Mouse (Mus musculus): ENCODE data around the gene Scn2a.

Scn2a gene

GRCm38 (mm10) chr2:65620556-65621166 is at the start of gene Scn2a:
Gene Scn2a (plus strand): TSS chr2:65620771.
- peak; percentile 78 for DNase-seq (ENCODE audit: low spot score)

GRCm38 (mm10) chr2:65587679-65588078 is 32.9 kb upstream of the Scn2a start:
- DNase-seq (ENCODE audit: low spot score) = no peak

DNA sequence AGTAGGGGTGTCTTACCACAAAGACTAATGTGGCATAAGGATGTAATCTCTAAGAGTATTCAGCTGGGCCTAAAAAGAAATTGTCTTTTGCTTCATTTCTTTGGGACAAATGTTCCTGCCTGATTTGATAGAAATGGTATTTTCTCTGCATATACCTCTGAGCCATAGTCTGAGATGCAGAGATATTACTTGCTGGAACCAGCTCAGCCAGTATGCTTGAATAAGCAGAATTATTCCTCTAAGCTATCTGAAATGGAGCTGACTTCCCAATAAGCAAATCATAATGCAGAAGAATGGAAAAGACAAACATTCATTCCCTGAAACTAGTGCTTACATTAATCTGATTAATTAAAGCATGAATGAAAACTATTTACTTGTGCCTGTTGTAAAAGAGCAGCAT is 12.8 kb upstream of the Scn2a start:
- no peak for DNase-seq (ENCODE audit: low spot score)

- DNase-seq (ENCODE audit: low spot score) = no peak
These were observed 8.7 kb upstream of the Scn2a start for GRCm38 (mm10) chr2:65611887-65612286.

DNA sequence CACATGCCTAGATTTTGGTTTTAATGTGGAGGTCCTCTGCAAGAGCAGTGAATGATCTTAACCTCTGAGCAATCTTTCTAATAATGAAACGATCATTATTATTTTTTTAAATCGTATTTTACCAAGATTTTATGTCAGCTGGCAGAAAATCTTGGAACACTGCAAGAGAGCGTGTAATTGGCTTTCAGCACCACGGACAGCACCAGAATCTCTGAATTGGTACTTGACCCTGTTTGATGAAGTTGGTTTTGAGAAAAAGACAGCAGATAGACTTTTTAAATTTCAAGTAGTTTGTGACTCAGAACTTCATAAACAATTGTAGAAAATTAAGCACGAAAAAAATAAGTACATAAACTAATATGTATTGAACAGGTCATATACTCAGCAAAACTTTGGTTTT is 790 bp upstream of the Scn2a start:
- DNase-seq (ENCODE audit: low spot score) = peak; percentile 76

GRCm38 (mm10) chr2:65621254-65621653 is 683 bp downstream of the Scn2a start:
- DNase-seq (ENCODE audit: low spot score) = peak; percentile 28

DNA sequence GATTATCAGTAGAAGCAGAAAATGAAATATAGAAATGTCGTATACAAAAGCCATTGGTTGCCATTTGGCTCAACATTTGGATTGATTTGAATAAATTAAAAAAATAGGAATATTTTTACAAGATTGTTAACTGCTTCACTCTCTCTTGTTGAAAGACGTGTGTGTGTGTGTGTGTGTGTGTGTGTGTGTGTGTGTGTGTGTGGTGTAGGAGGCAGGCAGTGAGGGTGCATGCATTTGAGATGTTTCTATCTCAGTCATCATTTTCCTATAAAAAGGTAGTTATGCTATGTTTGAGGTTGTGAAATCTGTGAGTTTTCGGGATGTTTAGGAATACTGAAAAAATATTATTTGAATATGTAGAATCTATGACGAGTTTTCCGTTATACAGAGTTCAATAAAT is 1.3 kb downstream of the Scn2a start:
- no peak for DNase-seq (ENCODE audit: low spot score)

GRCm38 (mm10) chr2:65652636-65653035 is 32.1 kb downstream of the Scn2a start:
- DNase-seq (ENCODE audit: low spot score) = no peak

GRCm38 (mm10) chr2:65657031-65657430 is 36.5 kb downstream of the Scn2a start:
- no peak for DNase-seq (ENCODE audit: low spot score)

DNA sequence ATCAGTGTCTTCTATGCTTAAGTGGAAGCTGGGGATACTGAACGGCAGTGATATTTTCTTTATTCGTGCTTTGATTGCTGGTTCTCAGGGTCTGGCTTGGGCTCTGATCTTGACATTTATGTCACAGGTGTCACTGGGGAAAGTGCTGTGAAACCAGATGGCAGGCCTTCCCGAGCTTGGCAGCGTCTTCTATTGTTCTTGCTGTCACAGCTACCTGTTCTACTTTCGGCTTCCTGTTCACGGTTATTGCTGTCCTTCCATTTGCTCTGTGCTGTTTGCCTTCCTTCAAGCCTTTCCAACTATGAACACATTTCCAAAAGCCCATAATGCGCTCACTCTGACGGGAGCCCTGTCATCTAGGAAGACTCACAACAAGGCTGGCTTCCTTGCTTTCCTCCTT is 37.9 kb downstream of the Scn2a start:
- no peak for DNase-seq (ENCODE audit: low spot score)

- no peak for DNase-seq (ENCODE audit: low spot score)
These were observed 43.3 kb downstream of the Scn2a start for GRCm38 (mm10) chr2:65663892-65664291.

DNA sequence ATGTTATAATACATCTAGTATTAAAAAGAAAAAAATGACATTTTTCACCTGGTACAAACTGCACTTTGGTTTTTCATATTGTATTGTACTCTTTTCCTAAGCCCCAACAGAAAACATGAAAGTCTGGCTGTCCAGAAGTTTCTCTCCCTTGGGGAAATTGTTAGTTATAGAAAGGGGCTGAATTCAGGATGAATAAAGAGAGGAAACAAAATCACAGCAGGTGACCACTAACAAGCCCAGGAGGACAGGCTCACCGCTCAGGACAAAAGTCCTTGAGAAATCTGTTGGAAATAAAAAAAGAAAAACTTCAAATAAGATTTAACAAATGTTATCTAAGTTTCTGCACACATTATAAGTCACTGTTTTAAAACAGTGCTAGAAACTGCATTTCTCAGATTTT is 43.9 kb downstream of the Scn2a start:
- DNase-seq (ENCODE audit: low spot score) = peak; percentile 38

DNA sequence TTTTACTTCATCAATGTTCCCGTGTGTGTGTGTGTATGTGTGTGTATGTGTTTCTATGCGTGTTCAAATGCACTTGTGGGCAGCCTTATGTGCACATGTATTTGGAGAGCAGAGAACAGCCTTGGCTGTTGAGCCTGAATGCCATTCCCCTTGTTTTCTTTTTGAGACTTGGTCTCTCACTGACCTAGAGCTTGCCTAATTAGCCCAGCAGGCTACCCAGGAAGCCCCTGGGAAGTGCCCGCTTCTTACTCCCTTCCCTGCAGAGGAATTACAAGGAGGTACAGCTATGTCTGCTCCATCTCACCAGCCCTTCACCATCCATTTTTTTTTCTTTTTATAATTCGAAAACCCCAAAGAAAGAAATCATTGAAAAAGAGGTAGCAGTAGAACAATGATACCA is 44.6 kb downstream of the Scn2a start:
- peak; percentile 39 for DNase-seq (ENCODE audit: low spot score)

DNA sequence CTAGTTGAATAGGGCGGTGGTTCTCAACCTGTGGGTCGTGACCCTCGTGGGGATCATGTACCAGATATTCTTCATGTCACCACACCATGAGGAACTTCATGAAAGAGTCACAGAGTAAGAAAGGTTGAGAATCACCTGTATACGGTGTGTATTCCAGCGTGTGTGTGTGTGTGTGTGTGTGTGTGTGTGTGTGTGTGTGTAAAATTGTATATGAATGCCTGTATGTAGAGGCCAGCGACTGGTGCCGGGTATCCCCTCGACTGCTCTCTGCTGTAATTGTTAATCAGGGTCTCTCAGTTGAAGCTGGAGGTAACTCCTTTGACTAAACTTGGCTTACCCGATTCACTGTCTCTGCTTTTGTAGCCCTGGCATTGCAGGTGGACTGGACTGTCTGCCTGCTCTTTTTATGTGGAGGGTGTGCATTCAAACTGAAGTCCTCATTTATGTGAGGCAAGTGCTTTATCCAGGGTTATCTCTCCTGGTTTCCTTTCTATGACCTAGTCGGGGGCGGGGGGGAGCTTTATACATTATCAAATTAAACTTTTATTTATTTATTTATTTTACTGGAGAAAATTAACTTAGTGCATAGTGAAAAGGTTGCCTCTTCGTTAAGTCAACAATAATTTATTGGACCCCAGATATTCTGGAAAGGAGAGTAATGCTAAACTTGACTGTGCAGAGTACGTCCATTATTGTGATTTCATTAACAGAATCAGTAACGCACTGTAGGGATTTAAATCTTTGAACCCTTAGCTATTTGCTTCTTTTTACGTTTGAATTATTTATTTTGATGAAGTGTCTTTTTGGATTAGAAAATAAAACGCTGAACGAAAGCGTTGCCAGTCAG is 47.2 kb downstream of the Scn2a start:
- DNase-seq (ENCODE audit: low spot score) = no peak

DNA sequence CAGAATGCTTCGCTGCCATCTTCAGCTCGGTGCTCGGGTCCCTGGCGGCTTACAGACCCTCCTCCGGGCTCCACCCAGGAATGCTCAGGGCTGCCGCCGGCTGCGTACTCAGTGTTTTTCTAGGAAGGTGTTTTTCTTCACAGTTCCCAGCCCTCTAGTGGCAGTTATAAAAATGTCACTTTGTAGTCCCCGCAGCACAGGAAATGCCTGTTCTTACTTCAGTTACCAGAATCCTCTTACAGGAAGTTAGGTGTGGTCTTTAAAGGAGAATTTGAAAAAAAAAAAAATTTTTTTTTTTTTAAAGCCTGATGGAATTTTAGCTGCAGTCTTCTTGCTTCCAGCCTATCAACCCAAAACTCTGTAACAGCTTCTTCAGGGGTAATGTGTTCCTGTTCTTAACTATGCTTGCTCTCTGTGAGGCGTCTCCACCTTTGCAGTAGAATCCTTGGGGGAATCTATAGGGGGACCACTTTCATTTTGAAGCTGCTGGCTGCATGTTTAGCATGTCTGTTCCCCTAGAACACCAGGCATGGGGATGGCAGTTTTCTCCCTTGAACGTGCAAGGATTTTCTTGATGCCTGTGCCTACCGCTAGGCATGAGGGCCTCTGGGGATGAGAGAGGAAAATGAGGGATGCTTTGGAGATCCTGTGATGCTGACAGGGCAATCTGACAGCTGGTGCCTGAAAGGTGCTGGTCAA is 48.0 kb downstream of the Scn2a start:
- peak; percentile 95 for DNase-seq (ENCODE audit: low spot score)

- DNase-seq (ENCODE audit: low spot score) = no peak
These were observed 49.0 kb downstream of the Scn2a start for GRCm38 (mm10) chr2:65669561-65669960.

- DNase-seq (ENCODE audit: low spot score) = no peak
These were observed 49.7 kb downstream of the Scn2a start for GRCm38 (mm10) chr2:65670153-65670817.

DNA sequence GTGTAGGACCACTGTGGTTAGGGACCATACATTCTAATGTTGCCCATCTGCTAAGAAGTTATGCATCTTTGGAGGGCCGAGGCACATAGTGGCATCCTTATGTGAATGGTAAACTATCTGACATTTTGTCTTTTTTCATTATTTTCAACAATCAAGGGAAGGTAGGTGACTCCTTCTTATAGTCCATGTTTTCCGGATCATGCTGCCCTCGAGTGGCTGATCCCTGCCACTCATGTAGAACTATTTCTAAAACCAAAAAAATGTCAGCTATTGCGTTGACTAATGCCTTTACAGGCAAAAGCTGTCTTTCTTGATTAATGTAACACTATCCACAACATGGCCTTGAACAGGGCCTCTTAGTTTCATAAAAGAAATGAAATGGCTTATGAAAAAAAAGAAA is 59.0 kb downstream of the Scn2a start:
- DNase-seq (ENCODE audit: low spot score) = no peak

- no peak for DNase-seq (ENCODE audit: low spot score)
These were observed 64.6 kb downstream of the Scn2a start for GRCm38 (mm10) chr2:65685151-65685550.

- DNase-seq (ENCODE audit: low spot score) = no peak
These were observed 70.0 kb downstream of the Scn2a start for GRCm38 (mm10) chr2:65690456-65691184.

GRCm38 (mm10) chr2:65694485-65694884 is 73.9 kb downstream of the Scn2a start:
- no peak for DNase-seq (ENCODE audit: low spot score)

GRCm38 (mm10) chr2:65695061-65695460 is 74.5 kb downstream of the Scn2a start:
- DNase-seq (ENCODE audit: low spot score) = no peak

Measured in retina, embryonic 14.5 days (tissue).